Mouse (Mus musculus) heart, embryonic 11.5 days (tissue): ENCODE measurements around the gene Il23a. TPM values are rescaled to one million over a fixed set of nuclear protein-coding genes. Genes with fewer than 3 reads are reported as not detected.
"Not testable (repeated sequence)": the region's sequence is repeated elsewhere in the genome, so short reads cannot be mapped to it uniquely, and the experiment has no call there.

ENCODE experiments used
- ATAC-seq: fragments of 200-750 bp; cut with Nextera tagmentation; replicated peaks from 2 replicates; pipeline ENCODE4 v1.8.0; 2017; ENCODE audit warnings: moderate library complexity; ENCODE audit not compliant: insufficient number of reproducible peaks, low FRiP score, low TSS enrichment
- H3K27ac ChIP-seq: fragments of 300-500 bp; sonication (generic); 2 replicates; pipeline ENCODE4 v1.5.1; 2014; ENCODE audit warnings: mild to moderate bottlenecking, low read depth, low read length
- H3K27me3 ChIP-seq: fragments of 300-500 bp; sonication (generic); 2 replicates; pipeline ENCODE4 v1.6.1; 2014; ENCODE audit warnings: mild to moderate bottlenecking, low read length, mixed read lengths; ENCODE audit not compliant: control insufficient read depth, insufficient read depth
- H3K36me3 ChIP-seq: fragments of 300-500 bp; sonication (generic); 2 replicates; pipeline ENCODE4 v1.6.1; 2014; ENCODE audit warnings: mild to moderate bottlenecking, low read length, moderate library complexity, mixed read lengths; ENCODE audit not compliant: control insufficient read depth, insufficient read depth
- H3K4me1 ChIP-seq: fragments of 300-500 bp; sonication (generic); 2 replicates; pipeline ENCODE4 v1.6.1; 2014; ENCODE audit warnings: low read length; ENCODE audit not compliant: control insufficient read depth, insufficient read depth
- H3K4me2 ChIP-seq: fragments of 300-500 bp; sonication (generic); 2 replicates; pipeline ENCODE4 v1.6.1; 2014; ENCODE audit warnings: mild to moderate bottlenecking, moderate library complexity
- H3K4me3 ChIP-seq: fragments of 300-500 bp; sonication (generic); 2 replicates; pipeline ENCODE4 v1.5.1; 2014; ENCODE audit warnings: low read depth, low read length
- H3K9ac ChIP-seq: fragments of 300-500 bp; sonication (generic); 2 replicates; pipeline ENCODE4 v1.6.1; 2014; ENCODE audit warnings: mild to moderate bottlenecking, low read depth, low read length, moderate library complexity
- H3K9me3 ChIP-seq: fragments of 300-500 bp; sonication (generic); replicated peaks from 2 replicates; pipeline ENCODE4 v1.6.1; 2016; ENCODE audit warnings: low read length; ENCODE audit not compliant: control insufficient read depth
- WGBS: fragments of 180-500 bp; shearing (Covaris S2); extraction: QIAGEN DNeasy Blood & Tissue Kit; methylation state at CpG from one replicate; pipeline ENCODE4 v1.1.7; 2014; ENCODE audit not compliant: insufficient replicate concordance; 5-methylcytosine and 5-hydroxymethylcytosine counted together
- polyA plus RNA-seq: library from polyadenylated mRNA; unstranded; fragments of >200 nt; fragmentation: Nextera tagmentation; extraction: Ambion mirVana; gene quantifications from 2 replicates; pipeline ENCODE4 v1.2.1, GENCODE M21; 2014

Gene Il23a
- polyA plus RNA-seq, 1 experiment from 2014 or later = 0.86 TPM

DNA sequence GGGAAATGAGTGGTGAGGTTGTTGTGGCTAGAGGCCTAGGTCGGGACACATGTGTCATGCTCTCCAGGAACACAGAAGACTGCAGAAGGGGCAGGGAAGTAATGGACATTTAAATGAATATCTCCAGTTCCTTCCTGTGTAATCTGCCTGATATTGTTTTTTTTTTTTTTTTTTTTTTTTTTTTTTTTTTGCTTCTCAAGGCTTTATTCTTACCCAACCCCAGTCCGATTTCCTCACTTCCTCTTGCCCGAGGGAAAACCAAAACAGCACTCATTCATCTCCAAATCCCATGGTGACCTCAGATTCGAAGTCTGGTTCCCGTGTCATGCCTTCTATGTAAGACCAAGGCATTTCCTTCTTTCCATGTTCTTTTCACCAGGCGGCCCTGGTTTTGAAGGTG lies 309 bp downstream of the Il23a start:
- WGBS = 63% methylated on average over 6 of the region's 6 CpGs
- peaks cover 17% of the 10 kb centered on the region for H3K4me1 ChIP-seq
- H3K9ac ChIP-seq = no peak overlapping the region
- no peak for ATAC-seq
- H3K27ac ChIP-seq = peak overlapping the region; percentile 75; the same call in 1 of the 2 replicates
- H3K4me2 ChIP-seq = no peak overlapping the region
- H3K4me3 ChIP-seq = no peak overlapping the region
- no peaks in the 10 kb centered on the region for H3K27me3 ChIP-seq
- no peaks in the 10 kb centered on the region for H3K9me3 ChIP-seq
- no peaks in the 10 kb centered on the region for H3K36me3 ChIP-seq

DNA sequence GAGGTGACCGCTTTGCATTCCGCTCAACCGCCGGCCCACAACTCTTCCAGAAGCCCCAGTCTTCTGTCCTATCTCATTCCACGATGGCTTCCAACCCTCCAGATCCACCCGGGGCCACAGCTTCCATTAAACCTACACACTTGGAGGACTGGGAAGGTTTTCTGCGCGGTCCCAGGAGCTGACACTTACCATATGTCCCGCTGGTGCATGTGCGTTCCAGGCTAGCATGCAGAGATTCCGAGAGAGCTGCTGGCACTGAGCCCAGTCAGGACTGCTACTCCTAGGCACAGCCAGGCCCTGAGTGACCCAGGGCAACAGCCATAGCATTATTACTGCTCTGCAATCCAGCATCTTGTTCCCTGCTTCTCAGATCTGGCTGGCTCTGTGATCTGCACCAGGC lies 930 bp downstream of the Il23a start:
- peak; percentile 62; the same call in 1 of the 2 replicates for ATAC-seq
- Histone ChIP-seq H3K27me3 (no peaks in the 10 kb centered on the region), H3K36me3 (no peaks in the 10 kb centered on the region), H3K27ac (peak overlapping the region; percentile 75), H3K9ac (0 out of 2 replicates have a peak overlapping the region, but pooled peaks have one; percentile 22), H3K4me3 (no peak overlapping the region), H3K9me3 (no peaks in the 10 kb centered on the region), H3K4me2 (peak overlapping the region; percentile 27; the same call in 1 of the 2 replicates), H3K4me1 (peaks cover 17% of the 10 kb centered on the region)
- WGBS = 58% methylated on average over 11 of the region's 11 CpGs

DNA sequence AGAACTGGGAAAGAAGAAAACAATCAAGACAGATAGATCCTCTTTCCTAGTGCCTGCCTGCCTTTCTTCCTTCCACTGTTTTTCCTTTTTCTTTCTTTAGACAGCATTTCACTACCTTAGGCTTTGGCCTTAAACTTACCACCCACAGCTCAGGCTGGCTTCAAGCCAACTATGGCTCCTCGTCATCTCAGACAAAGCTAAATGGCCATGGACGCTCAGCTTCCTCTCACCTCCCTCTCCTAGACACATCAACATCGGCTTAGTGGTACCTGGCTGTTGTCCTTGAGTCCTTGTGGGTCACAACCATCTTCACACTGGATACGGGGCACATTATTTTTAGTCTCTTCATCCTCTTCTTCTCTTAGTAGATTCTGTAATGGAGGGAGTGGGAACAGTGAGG lies 1.3 kb downstream of the Il23a start:
- H3K4me3 ChIP-seq = no peak overlapping the region
- no peaks in the 10 kb centered on the region for H3K9me3 ChIP-seq
- no peak for ATAC-seq
- H3K27me3 ChIP-seq = no peaks in the 10 kb centered on the region
- 60% methylated on average over 4 of the region's 4 CpGs for WGBS
- H3K4me2 ChIP-seq = peak overlapping the region; percentile 27; the same call in 1 of the 2 replicates
- H3K9ac ChIP-seq = no peak overlapping the region
- no peaks in the 10 kb centered on the region for H3K36me3 ChIP-seq
- peaks cover 13% of the 10 kb centered on the region for H3K4me1 ChIP-seq
- H3K27ac ChIP-seq = peak overlapping the region; percentile 75

- Histone ChIP-seq H3K9me3 (no peaks in the 10 kb centered on the region), H3K27ac (no peak overlapping the region), H3K4me1 (peaks cover 13% of the 10 kb centered on the region), H3K27me3 (no peaks in the 10 kb centered on the region), H3K4me2 (no peak overlapping the region), H3K4me3 (no peak overlapping the region), H3K9ac (0 out of 2 replicates have a peak overlapping the region, but pooled peaks have one; percentile 10), H3K36me3 (0 out of 2 replicates have a peak, but pooled peaks cover 4% of the 10 kb centered on the region)
- WGBS = 68% methylated on average over 13 of the region's 13 CpGs
- ATAC-seq = no peak
Observed at GRCm38 (mm10) chr10:128296370-128297090, 2.0 kb downstream of the Il23a start.

- H3K36me3 ChIP-seq = not testable (repeated sequence)
- 60% methylated on average over 1 of the region's 1 CpGs for WGBS
Observed at GRCm38 (mm10) chr10:128290594-128290993, 8.0 kb downstream of the Il23a start.

DNA sequence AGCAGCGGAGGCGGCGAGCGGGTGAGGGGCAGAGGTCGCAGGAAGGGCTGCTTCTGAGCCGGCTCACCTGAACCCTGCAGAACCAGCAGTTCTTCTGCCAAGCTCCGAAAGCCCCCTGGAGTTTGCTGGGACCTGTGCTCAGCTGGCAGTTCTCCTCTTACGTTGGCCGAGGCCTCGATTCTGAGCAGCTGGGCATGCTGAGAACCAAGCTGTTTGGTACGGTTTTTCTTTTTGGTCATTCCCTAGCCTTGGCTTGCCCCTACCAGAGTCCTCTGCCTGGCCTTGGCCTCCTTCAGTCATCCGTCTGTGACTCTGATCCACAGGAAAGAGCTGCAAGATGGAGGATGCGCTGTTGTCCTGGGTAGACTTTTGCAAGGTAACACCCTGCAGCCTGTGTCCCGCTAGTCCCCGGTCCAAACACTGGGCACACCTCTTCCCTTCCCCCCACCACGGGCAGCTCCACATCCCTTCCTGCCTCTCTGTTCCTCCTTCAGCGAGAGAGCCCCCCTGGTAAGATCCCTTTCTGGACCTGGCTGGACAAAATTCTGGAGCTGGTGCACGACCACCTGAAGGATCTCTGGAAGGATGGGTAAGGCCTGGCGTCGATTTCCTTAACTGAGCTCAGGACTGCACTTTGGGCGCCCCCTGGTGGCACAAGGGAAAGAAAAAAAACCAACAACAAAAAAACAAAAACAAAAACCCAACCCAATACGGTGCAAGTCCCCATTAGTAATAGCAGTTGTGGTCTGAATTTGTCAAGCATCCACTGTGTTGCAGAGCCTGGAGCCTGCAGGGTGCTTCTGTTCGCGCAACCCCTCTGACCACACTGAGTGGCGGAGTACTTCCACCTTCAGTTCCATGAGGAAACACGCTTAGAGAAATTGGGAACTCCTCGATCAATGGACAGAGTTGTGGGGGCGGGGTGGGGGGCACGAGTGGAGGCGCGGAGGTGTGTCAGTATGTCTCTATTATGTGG lies 14.7 kb downstream of the Il23a start:
- ATAC-seq = no peak
- Histone ChIP-seq H3K4me3 (no peak overlapping the region), H3K36me3 (peaks cover 17% of the 10 kb centered on the region), H3K4me1 (no peaks in the 10 kb centered on the region), H3K27ac (no peak overlapping the region), H3K27me3 (no peaks in the 10 kb centered on the region), H3K4me2 (no peak overlapping the region), H3K9ac (no peak overlapping the region), H3K9me3 (no peaks in the 10 kb centered on the region)
- 62% methylated on average over 31 of the region's 31 CpGs for WGBS

More at GRCm38 (mm10) chr10:128290594-128290993, 8.0 kb downstream of the Il23a start:
- H3K27ac ChIP-seq, H3K9me3 ChIP-seq, H3K4me3 ChIP-seq, H3K4me2 ChIP-seq, H3K9ac ChIP-seq, H3K4me1 ChIP-seq, ATAC-seq, H3K27me3 ChIP-seq: not testable (repeated sequence)

GRCm38 (mm10) chr10:128282886-128283450 lies 15.6 kb downstream of the Il23a start:
- Histone ChIP-seq H3K9ac (no peak overlapping the region), H3K27me3 (no peaks in the 10 kb centered on the region), H3K4me2 (no peak overlapping the region), H3K36me3 (peaks cover 17% of the 10 kb centered on the region), H3K9me3 (no peaks in the 10 kb centered on the region), H3K4me1 (no peaks in the 10 kb centered on the region), H3K4me3 (no peak overlapping the region), H3K27ac (no peak overlapping the region)
- 83% methylated on average over 20 of the region's 20 CpGs for WGBS
- ATAC-seq = no peak

DNA sequence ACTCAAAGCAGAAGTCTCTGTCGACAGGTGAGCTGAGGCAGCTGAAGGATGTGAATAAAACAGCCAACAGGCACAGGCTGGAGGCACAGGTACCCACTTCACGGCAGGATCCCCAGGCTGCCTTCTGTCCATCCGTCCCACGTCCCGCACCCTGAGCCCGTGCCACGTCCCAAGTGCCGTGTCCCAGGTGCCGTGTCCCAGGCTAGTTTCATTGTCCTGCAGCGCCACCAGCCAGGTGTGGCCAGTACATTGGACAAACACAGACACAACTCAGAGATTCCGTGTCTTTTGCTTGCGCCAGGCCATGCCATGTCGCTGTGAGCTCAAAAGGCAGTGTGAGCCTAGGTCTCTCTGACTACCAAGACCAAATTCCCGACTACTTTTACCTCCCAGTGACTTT lies 16.9 kb downstream of the Il23a start:
- Histone ChIP-seq H3K9me3 (no peaks in the 10 kb centered on the region), H3K4me3 (no peak overlapping the region), H3K9ac (no peak overlapping the region), H3K27ac (no peak overlapping the region), H3K4me1 (no peaks in the 10 kb centered on the region), H3K27me3 (no peaks in the 10 kb centered on the region), H3K4me2 (no peak overlapping the region), H3K36me3 (peaks cover 12% of the 10 kb centered on the region)
- ATAC-seq = no peak
- WGBS = 88% methylated on average over 14 of the region's 14 CpGs
